Mouse (Mus musculus) cerebellum, adult 2 months (tissue): ENCODE data around the gene Ear6. TPM values are rescaled to one million over a fixed set of nuclear protein-coding genes. Genes with fewer than 3 reads are reported as not detected.
"Not testable (repeated sequence)": the region's sequence is repeated elsewhere in the genome, so short reads cannot be mapped to it uniquely, and the experiment has no call there.

Experiments used
- DNase-seq, 2 experiments: peaks; one replicate each; pipeline ENCODE4 v3.0.0; 2021
- H3K27ac ChIP-seq: fragments of 200-500 bp; 2 replicates; pipeline ENCODE4 v1.5.1; 2012; ENCODE audit warnings: low read length, control low read depth, inconsistent platforms; ENCODE audit not compliant: insufficient read depth
- H3K27me3 ChIP-seq: fragments of 200-500 bp; 2 replicates; pipeline ENCODE4 v1.6.1; 2012; ENCODE audit warnings: inconsistent platforms, mild to moderate bottlenecking, low read length, moderate library complexity; ENCODE audit not compliant: control insufficient read depth, insufficient read depth
- H3K4me1 ChIP-seq: fragments of 200-500 bp; 2 replicates; pipeline ENCODE4 v1.6.1; 2011; ENCODE audit warnings: low read length; ENCODE audit not compliant: control insufficient read depth, insufficient read depth
- H3K4me3 ChIP-seq: fragments of 200-500 bp; replicated peaks from 2 replicates; pipeline ENCODE3; 2011; ENCODE audit warnings: mild to moderate bottlenecking, low read depth, low read length, control low read depth; ENCODE audit not compliant: insufficient read depth
- CTCF ChIP-seq: fragments of 200-500 bp; IDR thresholded peaks from 2 replicates; pipeline ENCODE4 v1.5.1; 2011; ENCODE audit warnings: low read depth, mild to moderate bottlenecking, control low read depth, low read length, moderate library complexity, borderline replicate concordance; ENCODE audit not compliant: insufficient read depth
- POLR2A ChIP-seq: fragments of 200-500 bp; IDR thresholded peaks from 2 replicates; pipeline ENCODE4 v1.6.1; 2011; ENCODE audit warnings: low read length, control low read depth, borderline replicate concordance; ENCODE audit not compliant: insufficient read depth
- WGBS: fragments of 180-500 bp; shearing (Covaris S2); methylation state at CpG from one replicate; pipeline ENCODE4 v1.1.7; 2018; 5-methylcytosine and 5-hydroxymethylcytosine counted together
- polyA plus RNA-seq: library from polyadenylated mRNA; depleted of rRNA; stranded (reverse); fragments of >200 nt; gene quantifications from 2 replicates; pipeline ENCODE4 v1.2.3, GENCODE M21; 2012; rRNA removed

Ear6 gene
- not detected in 2 replicates for polyA plus RNA-seq

GRCm38 (mm10) chr14:51853399-51853798, at the start of gene Ear6:
Gene Ear6, plus strand, starts transcription at chr14:51853699.
- Histone ChIP-seq H3K27me3 (no peaks in the 10 kb centered on the region), H3K4me3 (no peak within 1 kb of the TSS), H3K27ac (no peak within 1 kb of the TSS), H3K4me1 (no peaks in the 10 kb centered on the region)
- no peak for TF ChIP-seq CTCF
- TF ChIP-seq POLR2A = no peak
- no peak for DNase-seq

GRCm38 (mm10) chr14:51826625-51827024, 26.9 kb upstream of the Ear6 start:
- no peak overlapping the region for H3K4me3 ChIP-seq
- H3K27ac ChIP-seq = no peak overlapping the region
- DNase-seq = no peak
- H3K4me1 ChIP-seq = no peaks in the 10 kb centered on the region
- H3K27me3 ChIP-seq = no peaks in the 10 kb centered on the region
- 82% methylated on average over 1 of the region's 1 CpGs for WGBS
- TF ChIP-seq POLR2A (no peak), CTCF (no peak)

- not testable (repeated sequence) for H3K4me1 ChIP-seq, H3K4me3 ChIP-seq, H3K27me3 ChIP-seq, DNase-seq, H3K27ac ChIP-seq
- peak; percentile 45; the same call in 1 of the 2 replicates for TF ChIP-seq CTCF
- 24% methylated on average over 5 of the region's 5 CpGs for WGBS
These were observed 25.7 kb upstream of the Ear6 start for GRCm38 (mm10) chr14:51827842-51828241.

GRCm38 (mm10) chr14:51829188-51829587, 24.3 kb upstream of the Ear6 start:
- Histone ChIP-seq H3K4me3 (no peak overlapping the region), H3K4me1 (no peaks in the 10 kb centered on the region), H3K27ac (no peak overlapping the region), H3K27me3 (no peaks in the 10 kb centered on the region)
- WGBS = 78% methylated on average over 6 of the region's 6 CpGs
- no peak for DNase-seq
- TF ChIP-seq POLR2A (no peak), CTCF (no peak)

- not testable (repeated sequence) for H3K27ac ChIP-seq, H3K27me3 ChIP-seq
These were observed 15.0 kb upstream of the Ear6 start for GRCm38 (mm10) chr14:51838480-51838879.

GRCm38 (mm10) chr14:51842250-51842649, 11.2 kb upstream of the Ear6 start:
- DNase-seq = no peak
- no peaks in the 10 kb centered on the region for H3K4me1 ChIP-seq
- no peak overlapping the region for H3K27ac ChIP-seq
- H3K4me3 ChIP-seq = no peak overlapping the region
- no peaks in the 10 kb centered on the region for H3K27me3 ChIP-seq
- TF ChIP-seq CTCF (no peak), POLR2A (no peak)
- 69% methylated on average over 1 of the region's 1 CpGs for WGBS

More at GRCm38 (mm10) chr14:51838480-51838879, 15.0 kb upstream of the Ear6 start:
- not testable (repeated sequence) for H3K4me1 ChIP-seq, DNase-seq, H3K4me3 ChIP-seq
- 17% methylated on average over 2 of the region's 2 CpGs for WGBS

GRCm38 (mm10) chr14:51842781-51843180, 10.7 kb upstream of the Ear6 start:
- WGBS = 91% methylated on average over 2 of the region's 2 CpGs
- Histone ChIP-seq H3K27ac (no peak overlapping the region), H3K27me3 (no peaks in the 10 kb centered on the region), H3K4me3 (no peak overlapping the region), H3K4me1 (no peaks in the 10 kb centered on the region)
- DNase-seq = no peak
- TF ChIP-seq POLR2A = no peak
- no peak for TF ChIP-seq CTCF

GRCm38 (mm10) chr14:51843882-51844281, 9.6 kb upstream of the Ear6 start:
- H3K4me3 ChIP-seq = no peak overlapping the region
- H3K27ac ChIP-seq = no peak overlapping the region
- H3K4me1 ChIP-seq = no peaks in the 10 kb centered on the region
- H3K27me3 ChIP-seq = no peaks in the 10 kb centered on the region
- DNase-seq = no peak
- TF ChIP-seq CTCF = no peak

GRCm38 (mm10) chr14:51846566-51846965, 6.9 kb upstream of the Ear6 start:
- H3K4me3 ChIP-seq = no peak overlapping the region
- DNase-seq = no peak
- no peak overlapping the region for H3K27ac ChIP-seq
- TF ChIP-seq CTCF (no peak), POLR2A (no peak)
- no peaks in the 10 kb centered on the region for H3K4me1 ChIP-seq
- 62% methylated on average over 3 of the region's 3 CpGs for WGBS
- no peaks in the 10 kb centered on the region for H3K27me3 ChIP-seq

- 41% methylated on average over 3 of the region's 3 CpGs for WGBS
- not testable (repeated sequence) for H3K4me1 ChIP-seq, H3K4me3 ChIP-seq, H3K27ac ChIP-seq, H3K27me3 ChIP-seq, DNase-seq
These were observed 2.5 kb upstream of the Ear6 start for GRCm38 (mm10) chr14:51851006-51851405.

GRCm38 (mm10) chr14:51855280-51855679, 1.8 kb downstream of the Ear6 start:
- not testable (repeated sequence) for H3K27me3 ChIP-seq, H3K4me1 ChIP-seq, H3K27ac ChIP-seq, DNase-seq, H3K4me3 ChIP-seq
- 85% methylated on average over 7 of the region's 7 CpGs for WGBS
